Mouse (Mus musculus) brain, embryonic 14.5 days (tissue): Measurements from ENCODE around the gene Wbp1. TPM values are rescaled to one million over a fixed set of nuclear protein-coding genes. Genes with fewer than 3 reads are reported as not detected.
A peak's percentile ranks its signal among the peaks of the same experiment; 100 is the strongest.

Experiments used
- DNase-seq: peaks from one replicate; pipeline ENCODE4 v3.0.0-alpha.2; 2011; ENCODE audit warnings: low read depth
- CTCF ChIP-seq: fragments of 200-500 bp; IDR thresholded peaks from 2 replicates; pipeline ENCODE4 v1.5.1; 2012; ENCODE audit warnings: inconsistent platforms, mild to moderate bottlenecking, moderate library complexity, borderline replicate concordance; ENCODE audit not compliant: insufficient read depth, insufficient read length; ENCODE audit errors: extremely low read depth
- POLR2A ChIP-seq: fragments of 200-500 bp; IDR thresholded peaks from 2 replicates; pipeline ENCODE4 v1.6.1; 2012; ENCODE audit warnings: mild to moderate bottlenecking, inconsistent platforms, borderline replicate concordance; ENCODE audit not compliant: poor library complexity, insufficient read depth, insufficient read length, severe bottlenecking; ENCODE audit errors: extremely low read depth
- polyA plus RNA-seq: library from polyadenylated mRNA; depleted of rRNA; stranded (reverse); fragments of >200 nt; gene quantifications from 2 replicates; pipeline ENCODE4 v1.2.3, GENCODE M21; 2012

The Wbp1 gene
- polyA plus RNA-seq, 1 experiment, result 298 TPM

- TF ChIP-seq CTCF (no peak), POLR2A (no peak)
- no peak for DNase-seq
These were observed 28.8 kb downstream of the Wbp1 start for GRCm38 (mm10) chr6:83092416-83093127.

GRCm38 (mm10) chr6:83087926-83088260 lies 33.5 kb downstream of the Wbp1 start:
- no peak for DNase-seq
- TF ChIP-seq CTCF (no peak), POLR2A (no peak)

- TF ChIP-seq CTCF, result no peak
- TF ChIP-seq POLR2A, result no peak
These were observed 34.0 kb downstream of the Wbp1 start for GRCm38 (mm10) chr6:83087205-83087925.

GRCm38 (mm10) chr6:83086121-83087035 lies 35.0 kb downstream of the Wbp1 start, which contains the start of gene Lbx2:
Gene Lbx2, plus strand, starts transcription at chr6:83086367.
- no peak for DNase-seq
- TF ChIP-seq CTCF (no peak), POLR2A (no peak)

More at GRCm38 (mm10) chr6:83087205-83087925, 34.0 kb downstream of the Wbp1 start:
- DNase-seq, result no peak

- DNase-seq, result no peak
- TF ChIP-seq CTCF, result no peak
- no peak for TF ChIP-seq POLR2A
These were observed 36.9 kb downstream of the Wbp1 start for GRCm38 (mm10) chr6:83084477-83084876.

- TF ChIP-seq POLR2A (no peak), CTCF (no peak)
- no peak for DNase-seq
These were observed 37.9 kb downstream of the Wbp1 start for GRCm38 (mm10) chr6:83083497-83083896.

GRCm38 (mm10) chr6:83080210-83080609 lies 41.1 kb downstream of the Wbp1 start:
- no peak for DNase-seq
- TF ChIP-seq CTCF (no peak), POLR2A (no peak)

- TF ChIP-seq CTCF (peak; percentile 49; the same call in 1 of the 2 replicates), POLR2A (0 out of 2 replicates have a peak, but pooled peaks have one; percentile 20)
- peak; percentile 99 for DNase-seq
These were observed 43.0 kb downstream of the Wbp1 start for GRCm38 (mm10) chr6:83078324-83078858.

- TF ChIP-seq CTCF (no peak), POLR2A (no peak; the same call in 1 of the 2 replicates)
- peak; percentile 53 for DNase-seq
These were observed 43.6 kb downstream of the Wbp1 start, which contains the start of gene Pcgf1 for GRCm38 (mm10) chr6:83077630-83078323. Gene Pcgf1, plus strand, starts transcription at chr6:83077869.

GRCm38 (mm10) chr6:83074979-83075378 lies 46.4 kb downstream of the Wbp1 start:
- DNase-seq, result peak; percentile 32
- TF ChIP-seq CTCF, result no peak
- TF ChIP-seq POLR2A, result no peak
